Mouse (Mus musculus) neural tube, embryonic 11.5 days (tissue): ENCODE measurements around the gene Mbd3. TPM values are rescaled to one million over a fixed set of nuclear protein-coding genes. Genes with fewer than 3 reads are reported as not detected.

Experiments
- ATAC-seq: fragments of 200-750 bp; cut with Nextera tagmentation; 2 replicates; pipeline ENCODE4 v1.8.0; 2017; ENCODE audit warnings: moderate number of reproducible peaks, mild to moderate bottlenecking, moderate TSS enrichment, moderate library complexity; ENCODE audit not compliant: insufficient read depth, low FRiP score, low TSS enrichment
- DNase-seq: peaks from one replicate; pipeline ENCODE4 v3.0.0-alpha.2; 2015; ENCODE audit warnings: low spot score
- H3K27ac ChIP-seq: fragments of 300-500 bp; sonication (generic); 2 replicates; pipeline ENCODE4 v1.5.1; 2014; ENCODE audit warnings: low read depth, mild to moderate bottlenecking, low read length
- H3K27me3 ChIP-seq: fragments of 300-500 bp; sonication (generic); 2 replicates; pipeline ENCODE4 v1.6.1; 2014; ENCODE audit warnings: mild to moderate bottlenecking, low read length, mixed read lengths; ENCODE audit not compliant: control insufficient read depth, insufficient read depth
- H3K36me3 ChIP-seq: fragments of 300-500 bp; sonication (generic); 2 replicates; pipeline ENCODE4 v1.6.1; 2014; ENCODE audit warnings: mild to moderate bottlenecking, low read length, moderate library complexity, mixed read lengths; ENCODE audit not compliant: control insufficient read depth, insufficient read depth
- H3K4me1 ChIP-seq: fragments of 300-500 bp; sonication (generic); 2 replicates; pipeline ENCODE4 v1.6.1; 2014; ENCODE audit warnings: low read length, mixed read lengths; ENCODE audit not compliant: control insufficient read depth, insufficient read depth
- H3K4me2 ChIP-seq: fragments of 300-500 bp; sonication (generic); 2 replicates; pipeline ENCODE4 v1.6.1; 2014; ENCODE audit warnings: low read depth, mild to moderate bottlenecking, moderate library complexity
- H3K4me3 ChIP-seq: fragments of 300-500 bp; sonication (generic); 2 replicates; pipeline ENCODE4 v1.5.1; 2014; ENCODE audit warnings: low read depth, low read length
- H3K9ac ChIP-seq: fragments of 300-500 bp; sonication (generic); 2 replicates; pipeline ENCODE4 v1.6.1; 2014; ENCODE audit warnings: mild to moderate bottlenecking, low read length
- H3K9me3 ChIP-seq: fragments of 300-500 bp; sonication (generic); 2 replicates; pipeline ENCODE4 v1.6.1; 2016; ENCODE audit warnings: low read length; ENCODE audit not compliant: control insufficient read depth
- WGBS: fragments of 180-500 bp; shearing (Covaris S2); extraction: QIAGEN DNeasy Blood & Tissue Kit; methylation state at CpG from one replicate; pipeline ENCODE4 v1.1.7; 2014; 5-methylcytosine and 5-hydroxymethylcytosine counted together
- polyA plus RNA-seq: library from polyadenylated mRNA; unstranded; fragments of >200 nt; fragmentation: Nextera tagmentation; extraction: Ambion mirVana; gene quantifications from 2 replicates; pipeline ENCODE4 v1.2.1, GENCODE M21; 2014

Mbd3 gene
- polyA plus RNA-seq, 1 experiment from 2014 or later, result 271 TPM

DNA sequence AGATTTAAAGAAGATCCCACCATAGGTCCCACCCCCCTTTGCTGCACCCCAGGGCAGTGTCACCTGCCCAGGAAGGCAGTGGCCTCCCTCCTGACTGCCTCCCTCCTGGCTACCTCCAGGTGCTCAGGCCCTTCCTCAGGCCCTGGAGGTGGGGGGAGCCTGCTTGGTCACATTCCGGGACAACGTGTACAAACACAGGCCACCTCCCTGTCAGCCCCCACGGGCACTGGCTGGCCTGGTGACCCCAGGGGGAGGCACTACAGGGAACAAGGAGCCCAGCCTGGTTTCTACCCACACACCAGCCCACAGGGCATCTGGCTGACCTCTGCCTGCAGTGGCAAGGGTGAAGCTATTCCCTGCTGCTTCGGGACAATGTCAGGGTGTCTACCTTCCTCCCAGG lies 38.6 kb upstream of the Mbd3 start:
- no peak overlapping the region for H3K4me3 ChIP-seq
- 72% methylated on average over 4 of the region's 4 CpGs for WGBS
- H3K9ac ChIP-seq, result no peak overlapping the region
- ATAC-seq, result no peak
- H3K36me3 ChIP-seq, result no peaks in the 10 kb centered on the region
- H3K4me1 ChIP-seq, result no peaks in the 10 kb centered on the region
- DNase-seq, result no peak
- H3K27me3 ChIP-seq, result no peaks in the 10 kb centered on the region
- no peak overlapping the region for H3K4me2 ChIP-seq
- no peaks in the 10 kb centered on the region for H3K9me3 ChIP-seq
- H3K27ac ChIP-seq, result no peak overlapping the region

DNA sequence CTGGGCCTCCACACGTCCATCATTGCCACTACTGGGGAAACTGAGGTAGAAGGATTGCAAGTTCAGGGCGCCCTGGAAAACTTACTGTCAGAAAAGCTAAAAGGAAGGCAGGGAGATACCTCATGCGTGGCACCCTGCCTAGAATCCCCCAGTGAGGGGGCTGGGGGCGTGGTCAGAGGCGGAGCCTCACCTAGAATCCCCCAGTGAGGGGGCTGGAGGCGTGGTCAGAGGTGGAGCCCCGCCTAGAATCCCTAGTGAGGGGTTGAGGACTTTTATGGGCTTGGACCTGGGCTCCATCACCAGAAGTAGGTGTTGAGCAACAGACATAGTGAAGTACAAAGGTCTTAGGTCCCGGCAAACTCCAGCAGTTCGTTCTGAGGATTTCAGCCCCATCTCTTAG lies 36.9 kb upstream of the Mbd3 start:
- H3K4me2 ChIP-seq, result no peak overlapping the region
- no peaks in the 10 kb centered on the region for H3K9me3 ChIP-seq
- 0 out of 2 replicates have a peak, but pooled peaks cover 8% of the 10 kb centered on the region for H3K4me1 ChIP-seq
- H3K9ac ChIP-seq, result no peak overlapping the region
- H3K4me3 ChIP-seq, result no peak overlapping the region
- H3K27ac ChIP-seq, result no peak overlapping the region
- ATAC-seq (no peak), DNase-seq (no peak)
- no peaks in the 10 kb centered on the region for H3K27me3 ChIP-seq
- H3K36me3 ChIP-seq, result no peaks in the 10 kb centered on the region
- 12% methylated on average over 9 of the region's 9 CpGs for WGBS

GRCm38 (mm10) chr10:80435764-80436163 lies 36.4 kb upstream of the Mbd3 start:
- Histone ChIP-seq H3K4me1 (0 out of 2 replicates have a peak, but pooled peaks cover 9% of the 10 kb centered on the region), H3K9ac (peak overlapping the region; percentile 26)

DNA sequence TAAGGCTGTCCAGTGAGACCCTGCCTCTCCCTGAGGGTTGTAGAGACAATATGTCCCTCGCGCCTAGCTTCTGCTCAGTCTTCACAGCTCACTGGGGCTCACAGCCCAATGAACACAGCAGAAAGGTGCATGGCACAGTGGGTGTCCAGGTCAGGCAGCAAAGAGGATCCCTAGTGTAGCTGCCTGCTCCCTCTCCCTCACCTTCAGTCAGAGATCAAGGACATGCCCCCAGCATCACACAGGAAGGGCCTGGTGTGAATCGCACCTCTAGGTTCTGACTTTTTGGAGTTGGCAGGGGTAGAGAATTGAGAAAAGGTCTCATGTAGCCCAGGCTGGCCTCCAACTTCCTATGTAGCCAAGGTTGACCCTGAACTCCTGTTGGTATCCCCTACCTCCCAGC lies 35.5 kb upstream of the Mbd3 start:
- Histone ChIP-seq H3K9ac (no peak overlapping the region), H3K4me3 (no peak overlapping the region), H3K4me1 (0 out of 2 replicates have a peak, but pooled peaks cover 9% of the 10 kb centered on the region), H3K36me3 (peaks cover 7% of the 10 kb centered on the region; the same call in 1 of the 2 replicates), H3K4me2 (no peak overlapping the region; the same call in 1 of the 2 replicates), H3K9me3 (no peaks in the 10 kb centered on the region), H3K27me3 (no peaks in the 10 kb centered on the region), H3K27ac (no peak overlapping the region)
- DNase-seq (no peak), ATAC-seq (no peak)
- WGBS, result 87% methylated on average over 3 of the region's 3 CpGs

More at GRCm38 (mm10) chr10:80435764-80436163, 36.4 kb upstream of the Mbd3 start:
- ATAC-seq, result no peak
- no peak overlapping the region for H3K4me3 ChIP-seq
- H3K27me3 ChIP-seq, result no peaks in the 10 kb centered on the region
- no peaks in the 10 kb centered on the region for H3K9me3 ChIP-seq
- H3K4me2 ChIP-seq, result no peak overlapping the region
- WGBS, result 48% methylated on average over 7 of the region's 7 CpGs
- H3K36me3 ChIP-seq, result peaks cover under 1% of the 10 kb centered on the region; the same call in 1 of the 2 replicates
- DNase-seq, result no peak
- H3K27ac ChIP-seq, result no peak overlapping the region

DNA sequence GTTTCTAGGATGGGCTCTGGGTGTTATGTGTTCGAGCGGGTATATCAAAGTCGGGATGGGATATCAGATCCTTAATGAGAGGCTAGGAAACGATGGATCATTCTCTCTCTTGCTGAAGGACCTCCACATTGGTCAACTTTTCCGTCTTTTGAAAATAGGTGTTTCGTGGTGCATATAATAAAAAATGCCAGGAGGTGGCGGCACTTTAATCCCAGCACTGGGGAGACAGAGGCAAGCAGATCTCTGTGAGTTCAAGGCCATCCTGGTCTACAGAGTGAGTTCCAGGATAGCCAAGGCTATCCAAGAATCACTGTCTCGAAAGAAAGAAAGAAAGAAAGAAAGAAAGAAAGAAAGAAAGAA lies 34.9 kb upstream of the Mbd3 start:
- no peak for DNase-seq
- Histone ChIP-seq H3K4me3 (peak overlapping the region; percentile 99), H3K4me1 (0 out of 2 replicates have a peak, but pooled peaks cover 9% of the 10 kb centered on the region), H3K27ac (no peak overlapping the region), H3K4me2 (peak overlapping the region; percentile 94; the same call in 1 of the 2 replicates), H3K36me3 (peaks cover 11% of the 10 kb centered on the region), H3K9ac (no peak overlapping the region; the same call in 1 of the 2 replicates), H3K27me3 (no peaks in the 10 kb centered on the region), H3K9me3 (no peaks in the 10 kb centered on the region)
- WGBS, result 12% methylated on average over 8 of the region's 8 CpGs
- ATAC-seq, result peak; percentile 3; the same call in 1 of the 2 replicates

DNA sequence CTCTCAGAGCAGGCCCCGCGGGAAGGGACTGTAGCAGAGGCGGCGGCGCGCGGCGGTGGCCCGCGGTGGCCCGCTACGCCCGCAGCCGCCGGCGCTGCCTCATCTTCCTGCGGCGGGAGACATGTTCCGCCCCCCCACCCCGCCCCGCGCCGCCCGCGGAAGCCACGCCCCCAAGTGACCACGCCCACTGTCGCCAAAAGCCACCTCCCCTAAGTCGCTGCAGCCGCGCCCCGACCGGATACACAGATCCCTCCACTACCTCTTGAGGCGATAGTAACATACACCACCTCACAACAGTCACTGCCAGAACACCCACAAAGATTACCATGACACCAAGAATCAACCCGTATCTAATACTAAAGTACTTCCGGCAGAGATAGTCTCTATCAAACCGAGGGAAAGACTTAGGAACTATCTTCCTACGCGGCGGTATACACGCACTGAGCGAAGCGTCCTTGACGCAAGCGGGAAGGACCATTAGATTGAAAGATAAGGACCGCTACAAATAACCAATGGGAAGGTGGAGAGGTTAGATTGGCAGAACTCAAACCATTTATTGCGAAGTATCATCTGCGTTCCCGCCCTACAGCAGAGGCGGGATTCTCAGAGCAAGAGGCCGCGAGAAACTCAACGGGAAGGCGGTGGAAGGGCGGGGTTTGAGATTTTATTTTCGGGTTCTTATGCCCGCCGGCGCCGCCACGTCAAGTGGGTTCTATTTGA lies 34.3 kb upstream of the Mbd3 start, which contains the start of gene Tcf3:
Tcf3 (minus strand) TSS at position 135 of the 720 bp plus-strand sequence.
- Histone ChIP-seq H3K27ac (peak within 1 kb of the TSS; percentile 84), H3K4me1 (0 out of 2 replicates have a peak, but pooled peaks cover 9% of the 10 kb centered on the region)
- 1% methylated on average over 49 of the region's 61 CpGs for WGBS

DNA sequence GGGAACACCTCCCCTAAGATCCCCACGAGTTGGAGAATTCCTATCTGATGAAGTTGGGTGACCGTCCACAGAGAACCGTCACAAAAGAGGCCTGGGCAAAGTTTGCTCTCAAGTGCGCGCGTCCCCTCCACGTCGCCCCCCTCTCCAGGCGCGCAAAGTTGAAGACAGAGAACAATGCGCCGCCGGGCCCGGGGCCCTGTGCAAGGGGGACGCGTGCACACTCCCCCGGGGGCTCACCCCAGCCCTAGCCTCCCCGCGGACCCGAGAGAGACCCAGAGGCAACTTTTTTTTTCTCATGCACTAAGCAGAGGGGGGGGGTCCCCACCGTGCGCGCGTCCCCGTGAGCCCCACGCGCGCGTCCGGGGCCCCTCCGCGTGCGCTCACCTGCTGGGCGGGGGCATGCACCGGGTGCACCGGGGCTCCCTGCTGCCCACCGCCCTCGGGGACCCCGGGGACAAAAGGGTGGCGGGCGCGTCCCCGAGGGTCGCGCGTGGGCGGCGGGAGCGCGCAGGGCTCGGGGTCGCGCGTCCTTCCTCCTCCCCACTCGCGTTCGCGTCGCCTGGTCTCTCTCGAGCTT lies 33.7 kb upstream of the Mbd3 start:
- peak; percentile 49 for ATAC-seq
- WGBS, result 1% methylated on average over 34 of the region's 60 CpGs

More for the DNA sequence above, 34.3 kb upstream of the Mbd3 start, which contains the start of gene Tcf3:
- Histone ChIP-seq H3K4me3 (peak within 1 kb of the TSS; percentile 99), H3K9ac (peak within 1 kb of the TSS; percentile 99), H3K9me3 (no peaks in the 10 kb centered on the region), H3K27me3 (no peaks in the 10 kb centered on the region), H3K36me3 (peaks cover 16% of the 10 kb centered on the region), H3K4me2 (peak within 1 kb of the TSS; percentile 94)
- peak; percentile 96 for DNase-seq
- ATAC-seq, result peak; percentile 91

DNA sequence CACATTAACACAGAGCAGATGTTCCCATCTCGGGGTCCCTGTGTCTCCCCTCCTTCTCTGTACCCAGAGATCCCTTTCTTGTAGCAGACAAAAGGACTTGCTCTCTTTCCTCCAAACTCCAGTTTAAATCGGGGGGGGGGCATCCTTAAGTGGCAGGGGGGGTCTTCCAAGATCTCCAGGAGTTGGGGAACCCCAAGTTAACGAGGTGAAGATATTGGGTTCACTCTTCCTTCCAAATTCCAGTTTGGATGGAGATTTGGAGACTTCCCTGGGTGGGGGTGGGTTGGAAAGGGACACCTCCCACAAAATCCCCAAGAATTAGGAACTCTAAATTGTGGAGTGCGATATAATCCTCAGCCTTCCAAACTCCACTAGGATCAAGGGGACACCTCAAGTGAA lies 33.0 kb upstream of the Mbd3 start:
- ATAC-seq, result no peak
- H3K9me3 ChIP-seq, result no peaks in the 10 kb centered on the region
- peak overlapping the region; percentile 99 for H3K9ac ChIP-seq
- 4% methylated on average over 4 of the region's 4 CpGs for WGBS
- peaks cover 27% of the 10 kb centered on the region for H3K36me3 ChIP-seq
- no peak for DNase-seq
- H3K27me3 ChIP-seq, result no peaks in the 10 kb centered on the region
- H3K4me2 ChIP-seq, result peak overlapping the region; percentile 94
- peak overlapping the region; percentile 99 for H3K4me3 ChIP-seq
- peak overlapping the region; percentile 84 for H3K27ac ChIP-seq
- H3K4me1 ChIP-seq, result 0 out of 2 replicates have a peak, but pooled peaks cover 9% of the 10 kb centered on the region

More for the DNA sequence above, 33.7 kb upstream of the Mbd3 start:
- H3K4me1 ChIP-seq, result 0 out of 2 replicates have a peak, but pooled peaks cover 9% of the 10 kb centered on the region
- H3K27ac ChIP-seq, result peak overlapping the region; percentile 84
- no peaks in the 10 kb centered on the region for H3K27me3 ChIP-seq
- DNase-seq, result peak; percentile 69
- H3K4me3 ChIP-seq, result peak overlapping the region; percentile 99
- H3K36me3 ChIP-seq, result peaks cover 20% of the 10 kb centered on the region
- H3K9me3 ChIP-seq, result no peaks in the 10 kb centered on the region
- H3K4me2 ChIP-seq, result peak overlapping the region; percentile 94
- peak overlapping the region; percentile 99 for H3K9ac ChIP-seq
